Comparison of ENCODE assay signal across 29 mouse cellular contexts in the genomic region with DNA sequence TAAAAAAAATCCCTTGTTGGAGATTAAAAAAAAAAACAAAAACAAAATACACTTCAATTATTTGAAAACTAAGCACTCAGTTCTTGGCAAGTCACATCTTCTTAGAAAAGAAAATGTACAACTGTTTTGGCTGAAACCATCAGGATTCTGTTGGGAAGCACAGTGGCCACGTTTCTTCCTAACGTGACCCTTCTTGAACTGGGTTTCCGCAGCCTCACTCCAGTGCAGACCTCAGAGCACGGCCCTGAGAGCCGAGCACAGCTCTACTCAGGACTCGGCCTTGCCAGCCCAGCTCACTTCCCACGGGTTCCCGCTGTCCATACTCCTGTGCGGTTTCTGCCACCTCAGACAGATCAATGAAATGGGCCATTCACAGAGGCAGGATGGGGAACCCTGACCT. TPM values are rescaled to one million over a fixed set of nuclear protein-coding genes. Genes with fewer than 3 reads are reported as not detected.
A peak's percentile ranks its signal among the peaks of the same experiment; 100 is the strongest.
DNase-seq lines count a peak whose midpoint lies in the region; ATAC-seq and TF ChIP-seq lines count a peak whose summit lies in the region.
"Had no signal": no experiment of that assay in that cellular context is flagged by ENCODE, and none has a peak within 500 bp of the region (broad histone marks: within the 10 kb centered on the region; RNA-seq: fewer than 3 reads in every experiment).

No protein-coding gene starts in this region.

- peaks cover 48% of the 10 kb centered on the region for H3K4me1 ChIP-seq in heart, embryonic 13.5 days
- peaks cover 13% of the 10 kb centered on the region for H3K4me1 ChIP-seq in liver, adult 2 months (ENCODE audit: control insufficient read depth, insufficient read depth, low read length)
- no peaks in the 10 kb centered on the region for H3K4me1 ChIP-seq in liver, embryonic 11.5 days (replicated peaks; ENCODE audit: control insufficient read depth, insufficient read depth, low read length)
- H3K4me1 ChIP-seq: embryonic facial prominence, embryonic 10.5 days; embryonic facial prominence, embryonic 13.5 days; forebrain, embryonic 12.5 days; forebrain, embryonic 15.5 days had no signal

- H3K9me3 ChIP-seq in heart, embryonic 13.5 days, result no peaks in the 10 kb centered on the region
- H3K9me3 ChIP-seq in liver, embryonic 11.5 days (ENCODE audit: control insufficient read depth, low read length), result no peaks in the 10 kb centered on the region
- H3K9me3 ChIP-seq: embryonic facial prominence, embryonic 10.5 days; embryonic facial prominence, embryonic 13.5 days; forebrain, embryonic 12.5 days; forebrain, embryonic 15.5 days had no signal

- H3K9ac ChIP-seq in heart, embryonic 13.5 days, result no peak overlapping the region
- H3K9ac ChIP-seq in liver, adult 2 months (ENCODE audit: low read depth, low read length), result no peak overlapping the region
- no peak overlapping the region for H3K9ac ChIP-seq in liver, embryonic 11.5 days (ENCODE audit: low read depth, low read length)
- H3K9ac ChIP-seq: embryonic facial prominence, embryonic 13.5 days; forebrain, embryonic 12.5 days; forebrain, embryonic 15.5 days; hindbrain, embryonic 14.5 days had no signal

- H3K4me2 ChIP-seq in heart, embryonic 13.5 days, result no peak overlapping the region
- no peak overlapping the region for H3K4me2 ChIP-seq in liver, embryonic 11.5 days
- H3K4me2 ChIP-seq: embryonic facial prominence, embryonic 13.5 days; forebrain, embryonic 12.5 days; forebrain, embryonic 15.5 days; heart, embryonic 11.5 days; hindbrain, embryonic 14.5 days had no signal

- no peak for TF ChIP-seq POLR2A in liver, adult 2 months (IDR thresholded peaks at IDR 0.05; ENCODE audit: extremely low read depth, insufficient read depth, low read length)

- WGBS in heart, embryonic 13.5 days, result 85% methylated on average over 9 of the region's 9 CpGs
- 35% methylated on average over 9 of the region's 9 CpGs for WGBS in liver, adult 2 months
- 80% methylated on average over 9 of the region's 9 CpGs for WGBS in liver, embryonic 11.5 days

- peak; percentile 97 for DNase-seq in heart, adult 11 months
- no peak for DNase-seq in heart, adult 8-10 months (ENCODE audit: low spot score)
- DNase-seq in heart, postnatal 4 days, result no peak
- DNase-seq in liver, adult 2 months (ENCODE audit: extremely low read depth, low read depth, low spot score), result no peak
- no peak for DNase-seq in liver, embryonic 11.5 days (ENCODE audit: low spot score)
- peak; percentile 54 for DNase-seq in skeletal muscle tissue, adult 2 months (ENCODE audit: low read depth, low spot score)
- DNase-seq in adipocyte (ENCODE audit: low spot score), result no peak
- DNase-seq: adrenal gland, adult 8-10 months; adrenal gland, postnatal 25 days; cerebellum, adult 11-12 months; cerebellum, adult 8-10 months; cerebellum, postnatal 10 days; cerebellum, postnatal 36 days; embryo, embryonic 11 days; gastrocnemius, postnatal 36 days; heart, postnatal 10 days; kidney, adult 18-20 months had no signal

- H3K36me3 ChIP-seq in heart, embryonic 13.5 days, result peaks cover 3% of the 10 kb centered on the region
- peaks cover 19% of the 10 kb centered on the region for H3K36me3 ChIP-seq in liver, adult 2 months (ENCODE audit: control insufficient read depth, insufficient read depth, low read length)
- H3K36me3 ChIP-seq in liver, embryonic 11.5 days (ENCODE audit: control insufficient read depth, insufficient read depth, low read length), result no peaks in the 10 kb centered on the region
- H3K36me3 ChIP-seq: forebrain, embryonic 12.5 days; forebrain, embryonic 15.5 days had no signal

- H3K27ac ChIP-seq in heart, embryonic 13.5 days (replicated peaks), result 0 out of 2 replicates have a peak overlapping the region, but pooled peaks have one; percentile 82
- peak overlapping the region; percentile 3; the same call in 1 of the 2 replicates for H3K27ac ChIP-seq in liver, adult 2 months (replicated peaks; ENCODE audit: insufficient read depth, low read depth, low read length)
- no peak overlapping the region for H3K27ac ChIP-seq in liver, embryonic 11.5 days (ENCODE audit: low read depth, low read length)
- H3K27ac ChIP-seq: embryonic facial prominence, embryonic 10.5 days; embryonic facial prominence, embryonic 13.5 days; forebrain, embryonic 12.5 days; forebrain, embryonic 15.5 days; hindbrain, embryonic 14.5 days; hindbrain, postnatal 0 days had no signal

- TF ChIP-seq CTCF in liver, adult 2 months (IDR thresholded peaks at IDR 0.05; ENCODE audit: low read depth, low read length), result no peak

- no peak overlapping the region for H3K4me3 ChIP-seq in heart, embryonic 13.5 days
- no peak overlapping the region for H3K4me3 ChIP-seq in liver, adult 2 months (ENCODE audit: insufficient read depth, low read depth, low read length)
- no peak overlapping the region for H3K4me3 ChIP-seq in liver, embryonic 11.5 days (ENCODE audit: low read depth, low read length)
- H3K4me3 ChIP-seq: embryonic facial prominence, embryonic 10.5 days; embryonic facial prominence, embryonic 13.5 days; erythroblast, embryonic 14.5 days; forebrain, embryonic 12.5 days; forebrain, embryonic 15.5 days had no signal

- H3K79me2 ChIP-seq in liver, adult 2 months (ENCODE audit: control insufficient read depth, insufficient read depth, low read length), result 0 out of 2 replicates have a peak, but pooled peaks cover 8% of the 10 kb centered on the region

- ATAC-seq in heart, embryonic 13.5 days (ENCODE audit: extremely low read depth, insufficient number of reproducible peaks, low FRiP score, low TSS enrichment), result no peak
- no peak for ATAC-seq in liver, embryonic 11.5 days (replicated peaks; ENCODE audit: low FRiP score)
- ATAC-seq: CD4-positive, CD25-positive, alpha-beta regulatory T cell, adult 4 months; forebrain, embryonic 15.5 days; hindbrain, postnatal 0 days; inflammation-experienced regulatory T-cells, adult 6 months; intestine, embryonic 16.5 days had no signal

- no peaks in the 10 kb centered on the region for H3K27me3 ChIP-seq in heart, embryonic 13.5 days (replicated peaks)
- H3K27me3 ChIP-seq in liver, adult 2 months (ENCODE audit: control insufficient read depth, insufficient read depth, low read length), result no peaks in the 10 kb centered on the region
- H3K27me3 ChIP-seq in liver, embryonic 11.5 days (replicated peaks; ENCODE audit: control insufficient read depth, insufficient read depth, low read length), result no peaks in the 10 kb centered on the region
- H3K27me3 ChIP-seq: embryonic facial prominence, embryonic 13.5 days; forebrain, embryonic 12.5 days; forebrain, embryonic 15.5 days had no signal

RNA-seq across cellular contexts. Expression of gene Bri3, which starts 44.2 kb away (rescaled TPM):
- 100 to 1,000 TPM; 148 to 170 (median 156) TPM for total RNA-seq in heart, adult 8-10 months (2022)
- polyA plus RNA-seq in heart, embryonic 13.5 days (2015; fragmentation: Nextera tagmentation; extraction: Ambion mirVana), result 126 and 137 TPM in 2 replicates
- 100 to 1,000 TPM; 180 to 221 TPM for total RNA-seq in heart, postnatal 4 days (2021)
- total RNA-seq in liver, adult 2 months (2014; rRNA removed), result 24.9 and 29.5 TPM in 2 replicates
- polyA plus RNA-seq in liver, adult 2 months (2012; rRNA removed), result 74.6 and 85.7 TPM in 2 replicates
- polyA plus RNA-seq in liver, embryonic 11.5 days (2014; fragmentation: Nextera tagmentation; extraction: Ambion mirVana), result 59.2 and 61.0 TPM in 2 replicates

Comparison
In these comparisons a context has a peak if more than half of its experiments do, and no peak if none do; other contexts are left out.
1. DNase-seq: peak in heart, adult 11 months (single experiment) and skeletal muscle tissue, adult 2 months (single experiment); none in heart, adult 8-10 months (single experiment), heart, postnatal 4 days (single experiment), liver, adult 2 months (single experiment), liver, embryonic 11.5 days (single experiment) and adipocyte (single experiment).